Mouse (Mus musculus) kidney, postnatal 10 days (tissue): ENCODE measurements around the gene Inhbb.

Experiments used
- DNase-seq: peaks from one replicate; pipeline ENCODE4 v3.0.0; 2021; ENCODE audit warnings: mixed read lengths

Inhbb gene

DNA sequence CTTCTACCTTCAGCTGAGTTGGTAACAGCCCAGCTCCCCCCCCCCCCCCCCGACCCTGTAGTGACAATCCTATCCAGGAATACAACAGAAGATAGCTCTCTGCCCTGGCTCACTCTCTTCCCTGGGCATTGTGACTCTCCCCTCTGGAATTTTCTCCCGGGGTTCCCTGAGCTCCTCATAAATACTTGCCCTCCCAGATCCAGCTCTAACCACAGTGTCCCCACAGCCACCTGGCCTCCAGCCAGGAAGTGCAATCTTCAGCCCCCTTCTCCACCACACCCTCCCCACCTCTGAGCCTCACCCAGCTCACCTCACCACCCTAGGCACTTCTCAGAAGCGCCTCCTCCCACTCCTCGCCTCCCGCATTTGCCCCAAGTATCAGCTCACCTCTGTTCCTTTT is 46.7 kb downstream of the Inhbb start:
- DNase-seq, result no peak

DNA sequence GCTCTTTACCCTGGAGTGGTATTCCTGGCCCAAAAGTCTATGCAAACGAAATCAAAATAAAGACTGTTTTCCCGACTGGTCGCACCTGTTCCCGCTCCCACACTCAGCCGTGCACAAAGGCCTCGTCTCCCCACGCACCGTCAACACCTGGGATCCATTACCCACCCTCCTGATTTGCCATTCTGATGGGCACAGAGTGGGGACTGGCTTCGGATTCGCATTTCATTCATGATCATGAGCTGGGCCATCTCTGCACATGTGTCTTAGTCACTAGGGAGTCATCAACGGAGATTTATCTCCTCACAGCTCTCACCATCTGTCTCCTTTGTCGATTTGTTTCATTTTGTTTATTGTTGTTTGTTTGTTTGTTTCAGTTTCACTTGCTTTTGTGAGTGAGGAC is 54.5 kb downstream of the Inhbb start:
- DNase-seq, result no peak

DNA sequence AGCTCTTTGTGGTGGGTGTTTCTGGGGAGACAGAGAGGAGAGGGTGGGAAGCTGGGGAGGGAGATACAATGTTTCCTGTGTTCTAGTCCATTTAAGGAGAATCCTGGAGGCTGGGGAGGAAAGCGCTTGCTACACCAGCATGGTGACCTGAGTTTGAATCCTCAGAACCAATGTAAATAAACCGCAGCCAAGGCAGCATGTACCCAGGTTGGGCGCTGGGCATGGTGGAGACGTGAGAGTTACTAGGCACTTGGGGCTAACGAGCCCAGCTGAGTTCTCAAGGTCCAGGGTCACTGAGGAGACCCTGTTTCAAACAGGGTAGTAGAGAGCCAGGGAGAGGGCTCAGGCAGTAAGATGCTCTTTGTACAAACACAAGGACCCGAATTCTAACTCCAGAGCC is 55.7 kb downstream of the Inhbb start:
- no peak for DNase-seq
